Mouse (Mus musculus) naive thymus-derived CD4-positive, alpha-beta T cell, adult 2 months (primary cell): ENCODE measurements around the gene Olfr6.
"Not testable (repeated sequence)": the region's sequence is repeated elsewhere in the genome, so short reads cannot be mapped to it uniquely, and the experiment has no call there.

ENCODE experiments used
- DNase-seq: peaks from one replicate; pipeline ENCODE4 v3.0.0-alpha.2; 2011; ENCODE audit warnings: low read depth

Olfr6 gene

DNA sequence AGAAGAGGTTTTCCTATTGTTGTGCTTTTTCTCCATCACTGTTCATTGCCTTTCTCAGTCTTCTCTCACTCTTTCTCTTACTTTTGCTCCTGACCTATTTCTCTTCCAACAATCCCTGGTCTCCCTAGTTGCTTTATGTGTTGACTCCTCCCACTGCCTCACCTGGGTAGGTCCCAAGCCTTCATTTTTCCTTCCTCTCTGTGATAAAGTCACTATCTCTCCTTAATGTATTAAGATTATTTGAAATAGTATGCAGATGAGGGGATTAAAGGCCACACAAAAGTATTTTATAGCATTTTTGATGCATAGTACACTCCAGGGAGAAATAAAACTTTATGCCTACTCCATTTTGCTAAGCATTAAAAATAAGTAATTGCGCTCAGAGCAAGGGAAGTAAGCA, at the start of gene Olfr6:
TSS of gene Olfr6 (minus strand) at position 101 of the 400 bp plus-strand sequence.
- DNase-seq, result no peak

DNA sequence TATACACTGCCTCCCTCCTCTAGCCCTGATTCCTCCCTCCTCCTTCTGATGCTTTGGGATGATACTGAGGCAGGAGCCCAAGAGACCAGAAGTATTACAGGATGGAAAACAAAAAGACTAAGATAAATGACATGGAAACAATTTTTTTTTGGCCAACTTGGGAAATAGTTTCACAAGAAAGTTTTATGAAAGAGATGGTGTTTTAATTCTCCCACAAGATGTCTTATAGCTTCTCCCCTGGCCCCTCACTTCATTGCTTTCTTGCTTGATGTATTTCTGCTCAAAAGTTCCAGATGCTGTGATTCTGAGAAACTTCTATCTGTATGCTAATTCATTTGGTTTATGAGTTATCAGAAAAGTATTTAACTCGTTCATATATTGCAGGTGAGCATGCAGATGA, 42.2 kb upstream of the Olfr6 start, which contains the start of gene Olfr2:
TSS of gene Olfr2 (minus strand) at position 101 of the 400 bp plus-strand sequence.
- no peak for DNase-seq

DNA sequence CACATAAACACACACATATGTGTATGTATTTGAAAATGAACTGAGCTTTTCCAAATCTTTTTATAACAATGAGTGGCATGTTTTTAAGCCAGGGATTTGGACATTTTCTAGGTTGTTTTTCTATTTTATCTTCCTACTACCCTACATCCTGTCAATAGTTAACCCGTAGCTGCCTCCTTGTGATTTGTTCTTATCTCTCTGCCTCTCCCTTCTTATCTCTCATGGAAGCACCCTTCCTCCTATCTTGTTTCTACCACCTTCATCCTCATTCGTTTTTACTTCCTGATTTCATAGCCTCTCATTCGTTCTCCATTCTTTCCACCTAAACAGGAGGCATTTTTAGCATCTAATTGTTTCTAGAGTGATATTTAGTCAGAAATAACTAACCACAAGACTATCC, 40.4 kb upstream of the Olfr6 start:
- DNase-seq, result no peak

DNA sequence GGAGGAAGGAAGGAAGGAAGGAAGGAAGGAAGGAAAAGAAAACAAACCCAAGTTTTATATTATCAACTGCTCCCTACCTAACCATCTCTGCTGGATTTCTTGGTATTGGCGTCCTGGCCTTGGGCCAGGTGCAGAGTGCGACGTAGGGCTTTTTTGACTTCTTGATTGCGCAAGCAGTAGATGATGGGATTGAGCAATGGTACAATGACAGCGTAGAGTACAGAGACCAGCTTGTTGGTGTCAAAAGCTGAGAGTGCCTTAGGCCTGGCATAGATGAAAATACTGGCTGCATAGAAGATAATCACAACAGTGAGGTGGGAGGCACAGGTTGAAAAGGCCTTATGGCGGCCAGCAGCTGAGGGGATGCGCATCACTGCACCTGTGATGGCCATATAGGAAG, 37.1 kb upstream of the Olfr6 start:
- no peak for DNase-seq

DNA sequence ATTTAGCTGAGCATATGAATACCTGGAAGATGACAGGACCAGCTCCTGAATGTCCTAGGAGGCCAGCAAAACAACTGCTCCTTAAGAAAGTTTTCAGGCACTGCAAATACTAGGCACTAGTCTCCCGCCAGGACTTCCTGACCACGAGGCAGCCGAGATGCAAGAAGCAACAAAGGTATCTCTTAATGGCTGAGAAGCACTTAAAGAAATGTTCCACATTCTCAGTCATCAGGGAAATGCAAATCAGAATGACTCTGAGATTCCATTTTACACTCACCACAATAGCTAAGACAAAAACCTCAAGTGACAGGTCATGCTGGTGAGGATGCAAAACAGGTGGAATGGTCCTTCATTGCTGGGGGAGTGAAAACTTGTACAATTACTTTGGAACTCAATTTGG, 21.5 kb upstream of the Olfr6 start:
- DNase-seq, result peak; percentile 1

DNA sequence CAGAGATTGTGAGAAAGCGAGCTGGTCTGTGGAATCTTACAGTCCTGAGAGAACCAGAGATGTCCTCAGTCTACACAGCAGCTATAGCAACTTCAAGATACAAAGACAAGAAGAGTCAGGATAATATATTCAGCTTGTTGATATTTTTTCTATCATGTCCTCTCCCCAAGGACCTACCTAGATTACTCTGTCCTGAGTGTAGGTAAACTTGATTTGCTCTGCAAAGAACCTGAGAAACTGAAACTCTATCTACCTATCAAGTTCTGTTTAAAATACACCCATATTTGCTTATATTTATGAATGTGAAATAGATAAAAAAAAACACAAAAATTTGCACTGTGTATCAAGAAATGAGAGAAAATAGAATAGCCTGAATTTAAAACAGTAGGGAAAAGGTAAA, 11.6 kb upstream of the Olfr6 start, which contains the start of gene Olfr711:
TSS of gene Olfr711 (minus strand) at position 101 of the 400 bp plus-strand sequence.
- no peak for DNase-seq

DNA sequence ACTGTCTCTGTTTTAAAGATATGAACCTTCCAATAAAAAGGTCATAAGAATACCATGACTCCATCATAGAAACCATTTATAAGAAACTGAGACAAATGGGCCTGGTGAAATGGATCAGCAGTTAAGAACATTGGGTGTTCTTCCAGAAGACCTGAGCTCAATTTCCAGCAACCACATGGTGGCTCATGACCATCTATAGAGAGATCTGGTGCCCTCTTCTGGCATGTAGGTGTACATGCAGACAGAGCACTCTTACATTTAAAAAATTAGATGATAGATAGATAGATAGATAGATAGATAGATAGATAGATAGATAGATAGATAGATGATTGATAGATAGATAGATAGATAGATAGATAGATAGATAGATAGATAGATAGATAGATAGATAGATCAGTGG, 3.8 kb upstream of the Olfr6 start:
- DNase-seq, result peak; percentile 16

DNA sequence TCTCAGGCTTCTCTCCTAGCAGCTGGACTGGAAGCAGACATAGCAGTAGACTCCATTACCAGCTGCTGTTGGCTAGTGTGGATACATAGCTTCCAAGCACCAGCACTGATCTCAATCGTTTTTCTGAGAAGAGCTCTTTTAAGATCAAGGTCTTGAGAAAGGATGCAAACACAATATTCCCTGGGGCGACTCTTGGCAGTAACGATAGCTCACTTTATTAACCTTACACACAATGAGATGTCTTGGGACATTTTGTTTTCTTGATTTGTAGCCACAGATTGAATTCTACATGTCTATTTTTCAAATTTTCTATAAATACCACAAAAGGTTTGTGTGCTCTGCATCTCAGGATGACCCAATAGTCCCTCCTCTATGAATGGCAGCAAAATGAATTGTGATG, 15.5 kb downstream of the Olfr6 start, which contains the start of gene Olfr710:
TSS of gene Olfr710 (minus strand) at position 101 of the 400 bp plus-strand sequence.
- no peak for DNase-seq

DNA sequence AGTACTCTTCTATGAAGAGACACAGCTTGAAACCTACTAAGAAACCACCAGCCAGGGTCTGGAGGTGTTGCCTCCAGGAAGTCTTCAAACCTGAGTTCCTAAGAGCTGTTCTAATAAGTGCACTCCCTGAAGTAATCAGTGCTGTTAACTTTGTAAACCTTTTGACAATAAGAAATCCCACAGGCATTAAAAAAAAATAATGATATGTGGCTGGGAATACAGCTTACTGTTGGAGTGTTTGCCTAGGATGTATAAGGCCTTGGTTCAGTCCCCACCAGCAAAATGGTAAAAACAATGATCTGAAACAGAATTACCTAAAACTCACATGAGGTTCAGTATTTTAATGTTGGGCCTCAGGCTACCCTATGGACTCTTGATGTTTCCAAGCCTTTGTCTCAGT, 31.6 kb downstream of the Olfr6 start, which contains the start of gene Olfr709-ps1:
TSS of gene Olfr709-ps1 (minus strand) at position 101 of the 400 bp plus-strand sequence.
- DNase-seq, result no peak

DNA sequence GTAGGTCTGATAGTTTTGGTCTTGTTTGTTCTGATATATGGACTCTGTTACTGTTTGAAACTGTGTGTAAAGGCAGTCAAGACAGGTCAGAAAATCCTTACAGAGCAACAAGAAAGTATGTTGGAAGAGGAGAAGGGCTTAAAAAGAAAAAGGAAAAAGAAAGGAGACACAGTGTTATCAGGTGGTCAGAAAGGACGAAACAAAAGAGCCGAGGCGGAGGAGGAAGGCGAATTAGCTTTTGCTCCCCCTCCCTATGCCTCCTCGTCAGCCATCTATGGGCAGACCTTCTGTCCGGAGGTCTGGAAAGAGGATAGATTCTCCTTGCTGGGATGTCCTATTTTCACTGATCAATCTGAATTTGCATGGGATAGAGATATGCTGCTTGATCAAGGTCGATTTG, 42.8 kb downstream of the Olfr6 start:
- DNase-seq, result not testable (repeated sequence)

DNA sequence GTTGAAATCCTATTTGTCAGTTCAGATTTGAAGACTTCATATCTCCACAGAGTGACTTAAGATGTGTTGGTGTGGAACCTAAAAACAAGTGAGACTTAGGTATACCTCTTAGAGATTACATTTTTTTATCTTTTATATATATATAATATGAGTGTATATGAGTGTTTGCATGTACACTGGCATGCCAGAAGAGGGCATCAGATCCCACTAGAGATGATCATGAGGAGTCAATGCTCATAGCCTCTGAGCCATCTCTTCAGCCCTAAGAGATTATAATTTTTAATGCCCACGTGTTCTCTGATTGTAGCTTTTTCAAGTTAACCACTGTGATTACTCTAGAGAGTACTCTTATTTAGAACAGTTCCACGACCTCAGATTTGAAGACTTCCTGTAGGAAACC, 56.1 kb downstream of the Olfr6 start, which contains the start of gene Olfr1532-ps1:
TSS of gene Olfr1532-ps1 (plus strand) at position 326 of the 400 bp plus-strand sequence.
- no peak for DNase-seq
